In genomic region chr16:87393813-87394548, GRCm38 (mm10) we compare ENCODE assay signal across 8 mouse cellular contexts. TPM values are rescaled to one million over a fixed set of nuclear protein-coding genes. Genes with fewer than 3 reads are reported as not detected.
DNase-seq lines count a peak whose midpoint lies in the region; ATAC-seq and TF ChIP-seq lines count a peak whose summit lies in the region.

No protein-coding gene starts in this region.

- WGBS in heart, embryonic 10.5 days, result 43% methylated on average over 16 of the region's 16 CpGs
- 59% methylated on average over 16 of the region's 16 CpGs for WGBS in limb, embryonic 11.5 days
- 49% methylated on average over 16 of the region's 16 CpGs for WGBS in midbrain, embryonic 15.5 days

- TF ChIP-seq POLR2A in embryonic fibroblast, embryonic 13.5 days (IDR thresholded peaks at IDR 0.05; ENCODE audit: low read depth, low read length), result no peak

- H3K36me3 ChIP-seq in heart, embryonic 10.5 days, result peaks cover 65% of the 10 kb centered on the region
- peaks cover 8% of the 10 kb centered on the region for H3K36me3 ChIP-seq in limb, embryonic 11.5 days (ENCODE audit: control insufficient read depth, insufficient read depth, low read length)
- H3K36me3 ChIP-seq in midbrain, embryonic 15.5 days (replicated peaks), result peaks cover 32% of the 10 kb centered on the region
- peaks cover 8% of the 10 kb centered on the region for H3K36me3 ChIP-seq in splenic B cell, adult 2 months (ENCODE audit: control insufficient read depth, insufficient read depth, low read length, poor library complexity, severe bottlenecking)

- TF ChIP-seq CTCF in embryonic fibroblast, embryonic 13.5 days (IDR thresholded peaks at IDR 0.05; ENCODE audit: borderline replicate concordance, insufficient read depth, low read length), result peak; percentile 39; the same call in 1 of the 2 replicates

- H3K27me3 ChIP-seq in heart, embryonic 10.5 days (ENCODE audit: insufficient read depth, poor library complexity, severe bottlenecking), result no peaks in the 10 kb centered on the region
- no peaks in the 10 kb centered on the region for H3K27me3 ChIP-seq in limb, embryonic 11.5 days (ENCODE audit: control insufficient read depth, insufficient read depth, low read length)
- no peaks in the 10 kb centered on the region for H3K27me3 ChIP-seq in midbrain, embryonic 15.5 days (replicated peaks)
- H3K27me3 ChIP-seq in splenic B cell, adult 2 months (ENCODE audit: control insufficient read depth, insufficient read depth, low read length, poor library complexity, severe bottlenecking), result no peaks in the 10 kb centered on the region

- H3K9me3 ChIP-seq in heart, embryonic 10.5 days, result no peaks in the 10 kb centered on the region
- no peaks in the 10 kb centered on the region for H3K9me3 ChIP-seq in limb, embryonic 11.5 days (ENCODE audit: control insufficient read depth, low read length)
- H3K9me3 ChIP-seq in midbrain, embryonic 15.5 days, result no peaks in the 10 kb centered on the region

- H3K4me3 ChIP-seq in embryonic fibroblast, embryonic 13.5 days (ENCODE audit: insufficient read depth, low read length), result no peak overlapping the region
- H3K4me3 ChIP-seq in heart, embryonic 10.5 days, result no peak overlapping the region
- no peak overlapping the region for H3K4me3 ChIP-seq in limb, embryonic 11.5 days (ENCODE audit: low read depth, low read length)
- H3K4me3 ChIP-seq in midbrain, embryonic 15.5 days, result no peak overlapping the region

- no peak overlapping the region for H3K9ac ChIP-seq in limb, embryonic 11.5 days (ENCODE audit: low read length)
- H3K9ac ChIP-seq in midbrain, embryonic 15.5 days, result no peak overlapping the region

- peaks cover 4% of the 10 kb centered on the region; the same call in 1 of the 2 replicates for H3K4me1 ChIP-seq in embryonic fibroblast, embryonic 13.5 days (ENCODE audit: control insufficient read depth, insufficient read depth, low read length)
- H3K4me1 ChIP-seq in heart, embryonic 10.5 days, result peaks cover 3% of the 10 kb centered on the region; the same call in 1 of the 2 replicates
- no peaks in the 10 kb centered on the region for H3K4me1 ChIP-seq in limb, embryonic 11.5 days (ENCODE audit: control insufficient read depth, insufficient read depth, low read length)
- no peaks in the 10 kb centered on the region for H3K4me1 ChIP-seq in midbrain, embryonic 15.5 days

- DNase-seq in brain, adult 2 months (ENCODE audit: low read depth, low spot score), result peak; percentile 90
- peak; percentile 78 for DNase-seq in heart, embryonic 10.5 days (ENCODE audit: low spot score)
- peak; percentile 58 to 74 for DNase-seq in kidney, adult 8-10 months
- DNase-seq in limb, embryonic 11.5 days (ENCODE audit: low spot score), result peak; percentile 78
- DNase-seq in splenic B cell, adult 2 months (ENCODE audit: low read depth, low spot score), result peak; percentile 71

- H3K4me2 ChIP-seq in limb, embryonic 11.5 days (ENCODE audit: low read depth, severe bottlenecking), result no peak overlapping the region
- no peak overlapping the region for H3K4me2 ChIP-seq in midbrain, embryonic 15.5 days

- ATAC-seq in CD4-positive, CD25-positive, alpha-beta regulatory T cell, adult 4 months, result peak; percentile 90
- no peak for ATAC-seq in limb, embryonic 11.5 days (ENCODE audit: insufficient number of reproducible peaks, low FRiP score, low TSS enrichment, low read depth)
- ATAC-seq in midbrain, embryonic 15.5 days (replicated peaks), result peak; percentile 91

- no peak overlapping the region for H3K27ac ChIP-seq in embryonic fibroblast, embryonic 13.5 days (ENCODE audit: insufficient read depth, low read length)
- H3K27ac ChIP-seq in heart, embryonic 10.5 days, result no peak overlapping the region
- H3K27ac ChIP-seq in limb, embryonic 11.5 days (replicated peaks; ENCODE audit: low read depth, low read length), result no peak overlapping the region
- H3K27ac ChIP-seq in midbrain, embryonic 15.5 days, result no peak overlapping the region

RNA-seq across cellular contexts. Expression of gene Ltn1, which starts 38.4 kb away (rescaled TPM):
- polyA plus RNA-seq in CD4-positive, CD25-positive, alpha-beta regulatory T cell, adult 4 months (2017; shearing (Covaris generic)), result 10 to 100 TPM; 24.3 to 48.5 TPM
- polyA plus RNA-seq in embryonic fibroblast, embryonic 13.5 days (2011; ENCODE audit: insufficient read length, low read depth, missing spikeins), result 34.4 and 39.4 TPM in 2 replicates
- polyA plus RNA-seq in heart, embryonic 10.5 days (2016; fragmentation: Nextera tagmentation; extraction: Ambion mirVana), result 24.9 and 28.9 TPM in 2 replicates
- 31.8 and 34.8 TPM in 2 replicates for polyA plus RNA-seq in limb, embryonic 11.5 days (2014; fragmentation: Nextera tagmentation; extraction: Ambion mirVana)
- polyA plus RNA-seq in midbrain, embryonic 15.5 days (2015; fragmentation: Nextera tagmentation; extraction: Ambion mirVana), result 24.5 and 26.5 TPM in 2 replicates

RNA-seq across cellular contexts. Expression of gene N6amt1, which starts 40.0 kb away (rescaled TPM):
- polyA plus RNA-seq in CD4-positive, CD25-positive, alpha-beta regulatory T cell, adult 4 months (2017; shearing (Covaris generic)), result 10 to 100 TPM; 19.8 to 21.9 TPM
- 15.6 and 17.8 TPM in 2 replicates for polyA plus RNA-seq in embryonic fibroblast, embryonic 13.5 days (2011; ENCODE audit: insufficient read length, low read depth, missing spikeins)
- polyA plus RNA-seq in heart, embryonic 10.5 days (2016; fragmentation: Nextera tagmentation; extraction: Ambion mirVana), result 21.9 and 22.6 TPM in 2 replicates
- polyA plus RNA-seq in limb, embryonic 11.5 days (2014; fragmentation: Nextera tagmentation; extraction: Ambion mirVana), result 20.6 and 24.6 TPM in 2 replicates
- polyA plus RNA-seq in midbrain, embryonic 15.5 days (2015; fragmentation: Nextera tagmentation; extraction: Ambion mirVana), result 20.7 and 21.9 TPM in 2 replicates

RNA-seq across cellular contexts. Expression of gene Rwdd2b, which starts 46.4 kb away (rescaled TPM):
- 10 to 100 TPM in 1 of 2 experiments, 1 to 10 TPM in 1; 9.2 to 12.8 TPM for polyA plus RNA-seq in CD4-positive, CD25-positive, alpha-beta regulatory T cell, adult 4 months (2017; shearing (Covaris generic))
- 7.9 and 9.2 TPM in 2 replicates for polyA plus RNA-seq in embryonic fibroblast, embryonic 13.5 days (2011; ENCODE audit: insufficient read length, low read depth, missing spikeins)
- 11.8 and 13.6 TPM in 2 replicates for polyA plus RNA-seq in heart, embryonic 10.5 days (2016; fragmentation: Nextera tagmentation; extraction: Ambion mirVana)
- polyA plus RNA-seq in limb, embryonic 11.5 days (2014; fragmentation: Nextera tagmentation; extraction: Ambion mirVana), result 9.3 and 9.4 TPM in 2 replicates
- polyA plus RNA-seq in midbrain, embryonic 15.5 days (2015; fragmentation: Nextera tagmentation; extraction: Ambion mirVana), result 14.4 and 16.5 TPM in 2 replicates
